ENCODE assay signal across 8 mouse cellular contexts in the genomic region with DNA sequence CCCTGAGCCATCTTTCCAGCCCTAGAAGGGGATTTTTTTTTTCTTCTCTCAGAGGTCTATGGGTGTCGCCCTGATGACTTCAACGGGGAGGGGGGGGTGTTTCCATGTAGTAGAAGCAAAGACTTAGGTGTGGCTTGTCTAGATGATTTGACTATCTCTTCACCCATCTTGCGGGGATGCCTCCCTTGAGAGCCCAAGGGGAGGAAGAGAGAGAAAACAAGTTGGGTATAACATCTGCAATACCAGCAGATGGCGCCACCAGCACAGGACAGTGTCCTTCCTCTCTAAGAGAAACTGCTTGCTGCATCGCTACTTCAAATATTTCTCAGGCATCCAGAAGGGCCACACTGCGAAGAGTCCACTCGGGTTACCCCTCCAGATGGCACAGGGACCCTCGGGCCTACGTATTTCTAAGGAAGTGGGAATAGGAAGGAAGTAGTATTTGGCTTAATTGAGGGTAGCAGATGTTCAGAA. TPM values are rescaled to one million over a fixed set of nuclear protein-coding genes. Genes with fewer than 3 reads are reported as not detected.
DNase-seq lines count a peak whose midpoint lies in the region; ATAC-seq and TF ChIP-seq lines count a peak whose summit lies in the region.

No protein-coding gene starts in this region.

- TF ChIP-seq POLR2A in kidney, adult 2 months (IDR thresholded peaks at IDR 0.05; ENCODE audit: low read depth, low read length), result no peak
- TF ChIP-seq POLR2A in spleen, adult 2 months (IDR thresholded peaks at IDR 0.05; ENCODE audit: low read depth, low read length), result no peak

- H3K4me3 ChIP-seq in kidney, adult 2 months (ENCODE audit: insufficient read depth, low read depth, low read length), result no peak overlapping the region
- H3K4me3 ChIP-seq in limb, embryonic 12.5 days (replicated peaks), result no peak overlapping the region
- H3K4me3 ChIP-seq in midbrain, embryonic 15.5 days, result no peak overlapping the region
- no peak overlapping the region for H3K4me3 ChIP-seq in spleen, adult 2 months (ENCODE audit: extremely low read depth, insufficient read depth, insufficient read length)

- H3K27ac ChIP-seq in kidney, adult 2 months (ENCODE audit: insufficient read depth, low read depth, low read length), result no peak overlapping the region
- no peak overlapping the region for H3K27ac ChIP-seq in limb, embryonic 12.5 days
- no peak overlapping the region for H3K27ac ChIP-seq in midbrain, embryonic 15.5 days
- no peak overlapping the region for H3K27ac ChIP-seq in spleen, adult 2 months (ENCODE audit: insufficient read depth, low read length)

- ATAC-seq in granulocyte monocyte progenitor cell, adult 5-6 weeks (replicated peaks; ENCODE audit: poor library complexity, severe bottlenecking), result peak; percentile 87
- ATAC-seq in limb, embryonic 12.5 days (ENCODE audit: insufficient number of reproducible peaks, insufficient read depth, low FRiP score, low TSS enrichment, low read depth), result no peak
- peak; percentile 50; the same call in 1 of the 2 replicates for ATAC-seq in midbrain, embryonic 15.5 days (replicated peaks)

- peaks cover 14% of the 10 kb centered on the region; the same call in 1 of the 2 replicates for H3K4me1 ChIP-seq in kidney, adult 2 months (ENCODE audit: control insufficient read depth, insufficient read depth, low read length)
- H3K4me1 ChIP-seq in limb, embryonic 12.5 days (replicated peaks), result peaks cover 20% of the 10 kb centered on the region
- peaks cover 9% of the 10 kb centered on the region for H3K4me1 ChIP-seq in midbrain, embryonic 15.5 days
- no peaks in the 10 kb centered on the region; the same call in 1 of the 2 replicates for H3K4me1 ChIP-seq in spleen, adult 2 months (ENCODE audit: control insufficient read depth, insufficient read depth, insufficient read length)

- TF ChIP-seq CTCF in kidney, adult 2 months (conservative IDR thresholded peaks at IDR 0.05; ENCODE audit: insufficient read depth, insufficient read length, low read depth, low read length), result peak; percentile 97
- TF ChIP-seq CTCF in spleen, adult 2 months (IDR thresholded peaks at IDR 0.05; ENCODE audit: extremely low read depth, insufficient read depth, insufficient read length, insufficient replicate concordance), result peak; percentile 81; the same call in 1 of the 2 replicates

- no peaks in the 10 kb centered on the region for H3K36me3 ChIP-seq in kidney, adult 2 months (ENCODE audit: control insufficient read depth, insufficient read depth, low read length)
- no peaks in the 10 kb centered on the region for H3K36me3 ChIP-seq in limb, embryonic 12.5 days
- H3K36me3 ChIP-seq in midbrain, embryonic 15.5 days (replicated peaks), result no peaks in the 10 kb centered on the region
- H3K36me3 ChIP-seq in spleen, adult 2 months (ENCODE audit: control insufficient read depth, insufficient read depth, low read length), result no peaks in the 10 kb centered on the region

- 0 out of 2 replicates have a peak overlapping the region, but pooled peaks have one; percentile 24 for H3K4me2 ChIP-seq in limb, embryonic 12.5 days
- H3K4me2 ChIP-seq in midbrain, embryonic 15.5 days, result no peak overlapping the region

- under 1% methylated on average over 9 of the region's 9 CpGs for WGBS in kidney, adult 2 months
- WGBS in limb, embryonic 12.5 days, result 2% methylated on average over 9 of the region's 9 CpGs
- WGBS in midbrain, embryonic 15.5 days, result 4% methylated on average over 9 of the region's 9 CpGs
- WGBS in spleen, adult 2 months, result 2% methylated on average over 9 of the region's 9 CpGs

- peak; percentile 63 for DNase-seq in 3134 (ENCODE audit: extremely low read depth, insufficient read length, low spot score)
- DNase-seq in adrenal gland, postnatal 10 days, result peak; percentile 91
- peak; percentile 82 for DNase-seq in embryo, embryonic 9.5 days (ENCODE audit: extremely low spot score)
- peak; percentile 85 for DNase-seq in kidney, adult 2 months
- peak; percentile 86 to 88 for DNase-seq in spleen, adult 2 months (ENCODE audit: low read depth in 1 of 2, low spot score in 2 of 2)

- H3K27me3 ChIP-seq in kidney, adult 2 months (replicated peaks; ENCODE audit: control insufficient read depth, insufficient read depth, low read length), result no peaks in the 10 kb centered on the region
- no peaks in the 10 kb centered on the region for H3K27me3 ChIP-seq in limb, embryonic 12.5 days
- H3K27me3 ChIP-seq in midbrain, embryonic 15.5 days (replicated peaks), result no peaks in the 10 kb centered on the region
- no peaks in the 10 kb centered on the region for H3K27me3 ChIP-seq in spleen, adult 2 months (ENCODE audit: control insufficient read depth, insufficient read depth, low read length)

- H3K9ac ChIP-seq in limb, embryonic 12.5 days (replicated peaks), result no peak overlapping the region
- H3K9ac ChIP-seq in midbrain, embryonic 15.5 days, result no peak overlapping the region

- no peaks in the 10 kb centered on the region for H3K9me3 ChIP-seq in limb, embryonic 12.5 days
- H3K9me3 ChIP-seq in midbrain, embryonic 15.5 days, result no peaks in the 10 kb centered on the region

RNA-seq across cellular contexts. Expression of a gene that starts 2.6 kb away (rescaled TPM):
- total RNA-seq in adrenal gland, postnatal 10 days (2021), result not detected
- not detected in 2 replicates for total RNA-seq in granulocyte monocyte progenitor cell, adult 5-6 weeks (2014; fragmentation: Nextera tagmentation)
- total RNA-seq in granulocyte monocyte progenitor cell, adult 5-6 weeks (2017), result not detected in 2 replicates
- not detected in 2 replicates for polyA plus RNA-seq in kidney, adult 2 months (2012; rRNA removed)
- polyA plus RNA-seq in limb, embryonic 12.5 days (2016; fragmentation: Nextera tagmentation; extraction: Ambion mirVana), result not detected in 2 replicates
- not detected in 2 replicates for polyA plus RNA-seq in midbrain, embryonic 15.5 days (2015; fragmentation: Nextera tagmentation; extraction: Ambion mirVana)
- not detected in 2 replicates for polyA plus RNA-seq in spleen, adult 2 months (2012; rRNA removed)

RNA-seq across cellular contexts. Expression of a gene that starts 15.7 kb away (rescaled TPM):
- under 1 TPM; 0.21 to 0.33 TPM for total RNA-seq in adrenal gland, postnatal 10 days (2021)
- not detected in 2 replicates for total RNA-seq in granulocyte monocyte progenitor cell, adult 5-6 weeks (2014; fragmentation: Nextera tagmentation)
- total RNA-seq in granulocyte monocyte progenitor cell, adult 5-6 weeks (2017), result not detected in 2 replicates
- 39.2 and 41.8 TPM in 2 replicates for polyA plus RNA-seq in kidney, adult 2 months (2012; rRNA removed)
- polyA plus RNA-seq in limb, embryonic 12.5 days (2016; fragmentation: Nextera tagmentation; extraction: Ambion mirVana), result not detected in 2 replicates
- polyA plus RNA-seq in midbrain, embryonic 15.5 days (2015; fragmentation: Nextera tagmentation; extraction: Ambion mirVana), result not detected in 2 replicates
- not detected in 2 replicates for polyA plus RNA-seq in spleen, adult 2 months (2012; rRNA removed)

Comparison
In these comparisons a context has a peak if more than half of its experiments do, and no peak if none do; other contexts are left out.
1. RNA of a gene that starts 15.7 kb away (polyA plus RNA-seq): 39.2 to 41.8 TPM in kidney, adult 2 months; not detected in midbrain, embryonic 15.5 days, not detected in limb, embryonic 12.5 days and not detected in spleen, adult 2 months; every median in the first group is over 10 times any median in the second.
2. Peak in every context shown above with its lines, with median percentiles within 50 percentile points of each other: DNase-seq.